Mouse (Mus musculus): Measurements from ENCODE around the gene Ccdc116.

Gene Ccdc116

GRCm38 (mm10) chr16:17131191-17132088, 15.6 kb downstream of the Ccdc116 start:
- DNase-seq (ENCODE audit: low read depth, low spot score) = peak; percentile 30

DNA sequence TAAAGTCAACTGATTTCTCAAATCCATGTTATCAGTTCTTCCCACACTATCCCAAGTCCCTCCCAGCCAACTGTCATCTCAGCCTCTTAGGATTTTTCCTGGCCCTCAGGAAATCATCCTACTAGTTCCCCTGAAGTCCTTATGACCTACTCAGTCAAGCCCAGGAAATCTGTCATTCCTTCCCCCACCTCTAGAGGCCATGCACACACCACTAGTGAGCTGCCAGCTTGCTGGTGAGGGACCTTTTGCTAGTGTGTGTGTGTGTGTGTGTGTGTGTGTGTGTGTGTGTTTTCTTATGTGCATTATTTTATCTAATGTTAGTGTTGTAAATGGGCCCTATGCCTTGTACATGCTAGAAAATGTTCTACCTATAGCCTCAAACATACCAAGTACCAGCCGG, 19.7 kb downstream of the Ccdc116 start:
- DNase-seq (ENCODE audit: low read depth, low spot score) = peak; percentile 82

DNA sequence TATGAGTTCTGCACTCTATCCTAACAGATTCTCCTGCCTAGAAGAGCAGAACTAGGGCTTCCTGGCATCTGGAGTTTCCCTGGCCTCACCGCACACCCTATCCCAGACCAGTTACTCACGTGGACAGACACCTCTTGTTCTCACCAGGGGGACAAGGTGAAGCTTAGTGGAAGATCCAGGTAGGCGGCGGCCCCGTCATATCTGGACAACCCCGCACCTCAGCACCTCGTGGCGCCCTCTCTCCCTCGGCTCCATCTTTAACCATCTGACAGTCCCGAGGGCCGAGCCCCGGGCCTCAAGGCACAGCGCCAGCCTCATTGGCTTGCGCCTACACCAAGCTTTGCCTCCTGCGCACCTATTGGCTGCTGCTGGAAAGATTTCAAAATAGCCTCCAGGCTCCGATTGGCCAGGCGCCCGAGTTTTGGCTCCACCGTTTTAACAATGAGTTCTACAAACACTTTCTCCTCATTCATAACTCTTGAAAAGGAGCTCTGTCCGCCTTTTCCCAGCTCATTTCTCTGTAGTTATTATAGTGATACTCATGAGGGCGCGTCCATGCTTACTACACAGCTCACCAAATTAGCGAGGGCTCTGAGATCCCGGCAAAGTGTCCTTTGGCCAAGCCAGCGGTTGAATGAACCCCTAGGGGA, 22.0 kb downstream of the Ccdc116 start, which contains the start of gene 2610318N02Rik:
Gene 2610318N02Rik, minus strand, starts transcription at position 297 of the 650 bp plus-strand sequence.
- DNase-seq (ENCODE audit: low read depth, low spot score) = peak; percentile 86

DNA sequence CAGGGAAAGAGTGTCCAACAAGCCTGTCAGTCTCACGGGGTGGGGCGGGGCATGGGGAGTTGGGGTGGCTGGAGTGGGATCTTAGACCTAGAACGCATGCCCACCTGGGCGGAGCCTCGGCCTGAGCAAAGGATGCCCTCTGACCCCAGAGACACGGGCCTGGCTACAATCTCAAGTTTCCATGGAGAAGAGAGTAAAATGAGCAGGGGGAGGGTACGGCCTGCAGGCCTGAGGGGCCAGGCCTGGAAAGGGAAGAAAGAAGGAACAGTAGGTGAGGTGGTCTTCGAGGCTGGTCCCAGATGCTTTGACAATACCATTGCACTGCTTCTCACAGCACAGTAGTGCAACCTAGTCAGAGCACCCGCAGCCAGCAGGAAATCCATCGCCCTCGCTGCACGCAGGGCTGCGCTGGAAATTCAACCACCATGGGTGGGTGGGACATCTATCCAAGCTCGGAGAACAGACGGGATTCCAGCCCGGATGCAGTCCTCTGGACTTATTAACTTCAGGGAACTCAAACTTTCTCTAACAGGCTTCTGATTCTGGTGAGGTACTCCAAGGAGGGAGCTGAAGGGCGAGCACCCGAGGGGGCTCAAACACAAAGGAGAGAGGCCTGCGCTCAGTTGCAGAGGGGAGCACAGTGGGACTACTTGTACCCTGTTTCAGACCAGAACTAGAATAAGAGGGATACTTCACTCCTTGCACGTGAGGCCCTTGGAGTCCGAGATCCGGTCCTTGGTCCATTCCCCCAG, 22.7 kb downstream of the Ccdc116 start:
- DNase-seq (ENCODE audit: low read depth, low spot score) = peak; percentile 70

DNA sequence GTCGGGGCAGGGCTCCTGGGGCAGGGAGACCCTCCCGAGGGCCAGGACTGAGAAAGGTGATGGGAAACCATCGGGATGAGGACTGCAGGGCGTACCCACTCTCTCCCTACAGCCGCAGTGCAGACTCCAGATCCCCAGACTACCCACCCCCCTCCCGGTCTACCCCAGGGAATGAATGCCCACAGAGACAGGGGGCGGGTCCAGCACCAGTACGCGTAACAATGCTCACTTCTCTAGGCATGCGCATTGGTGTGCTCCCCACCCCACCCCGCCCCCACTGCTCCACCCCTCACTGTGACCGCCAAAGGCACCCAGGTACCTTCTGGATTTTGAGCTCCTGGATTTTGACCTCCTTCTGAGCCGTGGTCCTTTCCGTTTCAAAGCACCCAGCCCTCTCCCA, 25.5 kb downstream of the Ccdc116 start:
- DNase-seq (ENCODE audit: low read depth, low spot score) = peak; percentile 82

DNA sequence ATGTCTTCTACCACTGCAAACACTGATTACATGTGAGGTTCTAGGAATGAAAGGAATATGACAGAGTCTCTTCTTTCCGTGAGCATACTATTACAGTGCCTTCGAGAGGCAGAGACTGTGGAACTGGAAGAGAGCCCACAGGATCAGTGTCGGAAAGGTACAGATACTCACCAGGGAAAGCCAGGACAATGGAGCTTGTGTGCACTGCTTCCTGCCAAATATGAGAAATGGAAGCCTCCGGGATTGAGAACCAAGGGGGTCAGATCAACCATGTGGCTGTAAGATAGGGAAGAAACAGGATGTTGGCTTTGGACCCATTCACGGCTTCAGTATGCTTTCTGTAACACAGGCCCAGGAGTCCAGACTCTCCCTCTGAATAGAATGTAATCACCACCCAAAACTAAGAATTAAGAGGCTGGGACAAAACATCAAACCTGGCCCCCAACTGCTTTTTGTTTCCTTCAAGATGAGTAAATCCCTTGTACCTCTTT, 29.7 kb downstream of the Ccdc116 start:
- DNase-seq (ENCODE audit: low read depth, low spot score) = no peak

GRCm38 (mm10) chr16:17110771-17111743, 36.0 kb downstream of the Ccdc116 start, which contains the start of gene Ppil2:
Gene Ppil2, minus strand, starts transcription at chr16:17111257.
- peak; percentile 83 for DNase-seq (ENCODE audit: low read depth, low spot score)

GRCm38 (mm10) chr16:17104600-17104999, 42.4 kb downstream of the Ccdc116 start:
- DNase-seq (ENCODE audit: low read depth, low spot score) = no peak

DNA sequence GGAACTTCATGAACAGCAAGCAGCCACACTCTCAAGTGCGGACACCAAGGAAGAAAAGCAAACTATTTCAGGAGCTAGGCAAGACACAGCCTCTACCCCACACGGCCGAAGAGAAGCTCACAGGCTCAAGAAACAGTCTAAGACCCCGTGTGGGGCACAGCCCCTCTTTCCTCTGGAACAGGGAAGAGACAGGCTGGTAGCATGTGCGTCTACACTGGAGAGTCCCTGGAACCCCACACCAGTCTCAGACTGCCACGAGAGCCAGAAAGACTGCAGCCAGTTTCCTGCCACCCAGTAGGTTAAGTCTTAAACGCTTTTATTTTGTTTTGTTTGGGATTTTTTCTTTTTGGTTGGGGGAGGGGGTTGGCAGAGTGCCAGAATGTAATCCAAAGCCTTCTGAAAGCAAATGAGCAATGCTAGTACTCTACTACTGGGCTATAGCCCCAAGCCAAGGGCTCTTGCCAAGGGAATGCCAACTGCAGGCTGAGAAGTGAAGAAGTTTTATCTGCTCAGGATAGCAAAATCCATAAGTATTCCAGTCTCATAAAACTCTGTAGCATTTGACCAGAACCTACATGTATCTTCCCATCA, 44.3 kb downstream of the Ccdc116 start:
- DNase-seq (ENCODE audit: low read depth, low spot score) = no peak

GRCm38 (mm10) chr16:17096938-17097337, 50.1 kb downstream of the Ccdc116 start:
- DNase-seq (ENCODE audit: low read depth, low spot score) = no peak
